Mouse (Mus musculus): ENCODE data around the gene Fbxl17. TPM values are rescaled to one million over a fixed set of nuclear protein-coding genes. Genes with fewer than 3 reads are reported as not detected.

The Fbxl17 gene
- polyA plus RNA-seq, 1 experiment, result 9.3 TPM

DNA sequence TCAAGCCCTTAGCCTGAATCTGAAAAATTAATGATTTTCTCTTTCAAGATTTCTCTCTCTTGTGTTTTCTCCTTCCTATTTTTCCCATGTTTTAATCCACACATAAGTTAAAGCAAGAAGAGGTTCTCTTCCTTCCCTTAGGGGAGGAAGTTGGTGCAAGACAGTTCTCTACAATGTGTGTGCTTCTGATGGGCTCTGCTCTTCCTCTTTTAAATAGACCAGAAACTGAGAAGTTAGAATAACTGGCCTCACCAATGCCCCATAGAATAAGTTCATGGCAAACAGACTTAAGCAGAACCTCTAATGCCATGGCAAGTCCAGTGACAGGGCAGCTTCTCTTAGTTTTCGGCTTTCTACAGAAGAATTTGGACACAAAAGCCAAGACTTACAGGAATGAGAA lies 301.1 kb downstream of the Fbxl17 start:
- no peak overlapping the region for H3K4me2 ChIP-seq (ENCODE audit: low read depth)

DNA sequence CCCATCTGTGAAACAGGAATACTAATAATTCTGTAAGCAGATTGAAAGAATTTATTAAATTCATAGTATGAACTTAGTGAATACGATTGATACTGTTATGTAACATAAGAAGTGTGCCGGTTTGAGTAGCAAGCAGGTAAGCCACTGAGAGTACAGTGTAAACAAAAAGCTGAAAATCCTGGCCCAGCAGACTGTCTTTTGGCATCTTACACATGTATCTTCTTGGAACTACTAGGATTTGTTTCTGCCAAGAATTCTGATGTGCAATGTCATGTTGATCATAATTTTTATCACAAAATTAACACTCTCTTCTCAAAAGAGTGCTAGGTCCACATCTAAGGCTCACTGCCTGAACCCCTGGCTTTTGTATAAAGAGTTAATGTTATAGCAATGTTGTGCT lies 304.3 kb downstream of the Fbxl17 start:
- no peaks in the 10 kb centered on the region for H3K79me2 ChIP-seq (ENCODE audit: control insufficient read depth, insufficient read depth)
- H3K36me3 ChIP-seq (ENCODE audit: control insufficient read depth, insufficient read depth), result no peaks in the 10 kb centered on the region
- no peak overlapping the region for H3K4me3 ChIP-seq
- H3ac ChIP-seq (ENCODE audit: control insufficient read depth, insufficient read length), result no peak overlapping the region
- TF ChIP-seq CEBPB (IDR thresholded peaks at IDR 0.05; ENCODE audit: insufficient read depth, poor library complexity, severe bottlenecking) (no peak), E2F4 (IDR thresholded peaks at IDR 0.05; ENCODE audit: insufficient read depth) (no peak), TCF12 (IDR thresholded peaks at IDR 0.05; ENCODE audit: insufficient read depth, poor library complexity, severe bottlenecking) (no peak), POLR2A (IDR thresholded peaks at IDR 0.05; ENCODE audit: insufficient read length, low read depth) (no peak), MYOD1 (IDR thresholded peaks at IDR 0.05; ENCODE audit: control insufficient read depth in 1 of 3, insufficient read length in 2 of 3, low read depth in 2 of 3) (no peak), POLR2AphosphoS2 (IDR thresholded peaks at IDR 0.05; ENCODE audit: insufficient read length, low read depth) (no peak), MYOG (IDR thresholded peaks at IDR 0.05; ENCODE audit: control insufficient read depth in 1 of 3, insufficient read depth in 1 of 3, insufficient read length in 2 of 3, low read depth in 2 of 3) (no peak), MAX (IDR thresholded peaks at IDR 0.05; ENCODE audit: low read depth) (no peak), TCF3 (IDR thresholded peaks at IDR 0.05; ENCODE audit: insufficient read length, low read depth) (no peak), SRF (IDR thresholded peaks at IDR 0.05; ENCODE audit: control insufficient read depth, insufficient read length, low read depth) (no peak)
- H3K4me2 ChIP-seq (ENCODE audit: low read depth), result no peak overlapping the region
- no peaks in the 10 kb centered on the region for H3K27me3 ChIP-seq (ENCODE audit: control insufficient read depth, insufficient read depth, insufficient read length)

More for the DNA sequence above, 301.1 kb downstream of the Fbxl17 start:
- Histone ChIP-seq H3K79me2 (ENCODE audit: control insufficient read depth, insufficient read depth) (no peaks in the 10 kb centered on the region), H3K36me3 (ENCODE audit: control insufficient read depth, insufficient read depth) (no peaks in the 10 kb centered on the region), H3K4me3 (no peak overlapping the region), H3K27me3 (ENCODE audit: control insufficient read depth, insufficient read depth, insufficient read length) (no peaks in the 10 kb centered on the region), H3ac (ENCODE audit: control insufficient read depth, insufficient read length) (no peak overlapping the region)
- TF ChIP-seq SRF (IDR thresholded peaks at IDR 0.05; ENCODE audit: control insufficient read depth, insufficient read length, low read depth) (no peak), MAX (IDR thresholded peaks at IDR 0.05; ENCODE audit: low read depth) (no peak)

DNA sequence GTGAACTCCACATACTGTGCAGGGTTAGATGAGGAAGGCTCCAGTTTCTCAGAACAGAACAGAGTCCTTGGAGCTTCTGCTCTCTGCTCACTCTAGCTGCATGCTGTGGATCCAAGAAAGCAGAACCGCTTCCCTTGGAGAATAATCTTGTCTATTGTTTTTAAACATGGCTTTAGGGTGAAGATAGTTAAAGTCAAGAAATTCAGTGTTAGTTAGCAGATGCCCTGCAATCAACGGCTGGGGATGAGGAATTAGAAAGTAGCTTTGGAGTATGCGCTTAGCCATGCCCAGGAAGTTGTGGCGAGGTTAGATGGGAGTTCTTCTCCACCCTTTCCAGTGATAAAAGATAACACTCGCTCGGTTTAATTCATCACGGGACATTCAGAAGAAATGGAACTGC lies 306.6 kb downstream of the Fbxl17 start:
- H3K4me2 ChIP-seq (ENCODE audit: low read depth), result no peak overlapping the region
- no peaks in the 10 kb centered on the region for H3K79me2 ChIP-seq (ENCODE audit: control insufficient read depth, insufficient read depth)
- no peaks in the 10 kb centered on the region for H3K27me3 ChIP-seq (ENCODE audit: control insufficient read depth, insufficient read depth, insufficient read length)
- TF ChIP-seq MAX (IDR thresholded peaks at IDR 0.05; ENCODE audit: low read depth), result no peak
- H3K4me3 ChIP-seq, result no peak overlapping the region
- H3K36me3 ChIP-seq (ENCODE audit: control insufficient read depth, insufficient read depth), result no peaks in the 10 kb centered on the region
- H3ac ChIP-seq (ENCODE audit: control insufficient read depth, insufficient read length), result no peak overlapping the region

- H3K36me3 ChIP-seq (ENCODE audit: control insufficient read depth, insufficient read depth), result no peaks in the 10 kb centered on the region
- TF ChIP-seq POLR2A (IDR thresholded peaks at IDR 0.05; ENCODE audit: insufficient read length, low read depth) (no peak), CEBPB (IDR thresholded peaks at IDR 0.05; ENCODE audit: insufficient read depth, poor library complexity, severe bottlenecking) (no peak), E2F4 (IDR thresholded peaks at IDR 0.05; ENCODE audit: insufficient read depth) (no peak), TCF3 (IDR thresholded peaks at IDR 0.05; ENCODE audit: insufficient read length, low read depth) (no peak), TCF12 (IDR thresholded peaks at IDR 0.05; ENCODE audit: insufficient read depth, poor library complexity, severe bottlenecking) (no peak), USF1 (IDR thresholded peaks at IDR 0.05; ENCODE audit: low read depth) (no peak), MYOD1 (IDR thresholded peaks at IDR 0.05; ENCODE audit: control insufficient read depth in 1 of 3, insufficient read length in 2 of 3, low read depth in 2 of 3) (no peak), REST (IDR thresholded peaks at IDR 0.05; ENCODE audit: insufficient read depth, insufficient read length) (no peak), MAX (IDR thresholded peaks at IDR 0.05; ENCODE audit: low read depth) (no peak), SRF (IDR thresholded peaks at IDR 0.05; ENCODE audit: control insufficient read depth, insufficient read length, low read depth) (no peak), MYOG (IDR thresholded peaks at IDR 0.05; ENCODE audit: control insufficient read depth in 1 of 3, insufficient read depth in 1 of 3, insufficient read length in 2 of 3, low read depth in 2 of 3) (no peak), POLR2AphosphoS2 (IDR thresholded peaks at IDR 0.05; ENCODE audit: insufficient read length, low read depth) (no peak)
- no peak overlapping the region for H3ac ChIP-seq (ENCODE audit: control insufficient read depth, insufficient read length)
- H3K4me3 ChIP-seq, result no peak overlapping the region
- no peak overlapping the region for H3K4me2 ChIP-seq (ENCODE audit: low read depth)
- H3K27me3 ChIP-seq (ENCODE audit: control insufficient read depth, insufficient read depth, insufficient read length), result no peaks in the 10 kb centered on the region
- H3K79me2 ChIP-seq (ENCODE audit: control insufficient read depth, insufficient read depth), result no peaks in the 10 kb centered on the region
Measured at GRCm38 (mm10) chr17:63191345-63191744, 308.5 kb downstream of the Fbxl17 start.

GRCm38 (mm10) chr17:63189274-63189673 lies 310.5 kb downstream of the Fbxl17 start:
- H3K36me3 ChIP-seq (ENCODE audit: control insufficient read depth, insufficient read depth), result no peaks in the 10 kb centered on the region
- no peak for TF ChIP-seq E2F4 (IDR thresholded peaks at IDR 0.05; ENCODE audit: insufficient read depth)
- no peak for TF ChIP-seq POLR2A (IDR thresholded peaks at IDR 0.05; ENCODE audit: insufficient read length, low read depth)
- no peak for TF ChIP-seq REST (IDR thresholded peaks at IDR 0.05; ENCODE audit: insufficient read depth, insufficient read length)
- no peak for TF ChIP-seq MYOD1 (IDR thresholded peaks at IDR 0.05; ENCODE audit: control insufficient read depth in 1 of 3, insufficient read length in 2 of 3, low read depth in 2 of 3)
- no peak for TF ChIP-seq TCF3 (IDR thresholded peaks at IDR 0.05; ENCODE audit: insufficient read length, low read depth)
- TF ChIP-seq MAX (IDR thresholded peaks at IDR 0.05; ENCODE audit: low read depth), result no peak
- no peak overlapping the region for H3ac ChIP-seq (ENCODE audit: control insufficient read depth, insufficient read length)
- no peak overlapping the region for H3K4me2 ChIP-seq (ENCODE audit: low read depth)
- H3K79me2 ChIP-seq (ENCODE audit: control insufficient read depth, insufficient read depth), result no peaks in the 10 kb centered on the region
- no peak overlapping the region for H3K4me3 ChIP-seq
- H3K27me3 ChIP-seq (ENCODE audit: control insufficient read depth, insufficient read depth, insufficient read length), result no peaks in the 10 kb centered on the region

DNA sequence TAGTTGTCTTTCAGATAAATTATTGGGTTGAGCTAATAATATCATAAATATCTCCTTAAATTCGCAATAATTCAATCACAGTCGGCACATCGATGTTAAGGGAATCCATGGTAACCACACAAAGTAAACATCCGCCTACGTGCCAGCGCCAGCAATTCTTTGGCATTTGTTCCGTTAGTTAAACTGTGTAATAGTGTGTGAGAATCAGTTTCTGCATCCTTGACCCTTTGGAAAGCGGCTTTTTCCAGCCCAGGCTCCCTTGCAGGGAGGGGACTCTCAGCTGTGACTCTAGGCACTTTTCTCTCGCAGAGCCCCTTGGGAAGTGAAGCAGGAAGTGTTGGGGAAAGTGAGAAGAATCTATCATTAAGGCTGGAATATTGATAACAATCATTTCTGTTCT lies 314.3 kb downstream of the Fbxl17 start:
- Histone ChIP-seq H3K4me3 (no peak overlapping the region), H3K36me3 (ENCODE audit: control insufficient read depth, insufficient read depth) (no peaks in the 10 kb centered on the region), H3ac (ENCODE audit: control insufficient read depth, insufficient read length) (no peak overlapping the region), H3K79me2 (ENCODE audit: control insufficient read depth, insufficient read depth) (no peaks in the 10 kb centered on the region), H3K4me2 (ENCODE audit: low read depth) (no peak overlapping the region), H3K27me3 (ENCODE audit: control insufficient read depth, insufficient read depth, insufficient read length) (no peaks in the 10 kb centered on the region)
- TF ChIP-seq POLR2A (IDR thresholded peaks at IDR 0.05; ENCODE audit: insufficient read length, low read depth), result no peak

Measured in myocyte (in vitro differentiated cells).